Mouse (Mus musculus): ENCODE results near the gene Slc22a7.

DNA sequence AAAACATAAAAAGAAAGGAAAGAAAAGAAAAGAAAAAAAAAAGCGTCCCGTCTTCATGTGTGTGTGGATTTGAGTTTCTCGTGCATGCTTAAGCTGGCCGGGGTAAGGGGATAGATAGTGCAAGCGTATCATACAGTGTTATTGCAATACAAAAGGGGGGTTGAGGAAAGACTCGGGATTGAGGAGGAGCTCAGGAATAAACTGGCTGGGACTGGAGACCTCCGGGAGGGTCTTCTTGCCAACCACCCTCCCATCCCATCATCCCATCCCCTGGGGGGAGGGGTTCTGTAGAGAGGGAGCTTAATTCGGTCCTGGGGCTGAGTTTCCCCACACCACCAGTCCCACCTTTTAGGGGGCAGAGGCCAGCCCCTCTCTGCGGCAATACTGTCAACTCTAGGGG is 16.3 kb upstream of the Slc22a7 start:
- TF ChIP-seq POU5F1 (IDR thresholded peaks at IDR 0.05; ENCODE audit: borderline replicate concordance, low read length): no peak
- no peak for TF ChIP-seq CTCF (conservative IDR thresholded peaks at IDR 0.05; ENCODE audit: low read length)

Measured in E14TG2a.4 (cell line).